Mouse (Mus musculus): ENCODE data around the gene Tmem94. TPM values are rescaled to one million over a fixed set of nuclear protein-coding genes. Genes with fewer than 3 reads are reported as not detected.
A peak's percentile ranks its signal among the peaks of the same experiment; 100 is the strongest.

The Tmem94 gene
- polyA plus RNA-seq, 1 experiment from 2014 or later, result 20.9 TPM

- peak; percentile 38 for DNase-seq
- 62% methylated on average over 11 of the region's 11 CpGs for WGBS
- Histone ChIP-seq H3K9ac (replicated peaks; ENCODE audit: low read length) (no peak overlapping the region; the same call in 1 of the 2 replicates), H3K9me3 (ENCODE audit: control insufficient read depth, low read length) (no peaks in the 10 kb centered on the region), H3K4me1 (ENCODE audit: control insufficient read depth, insufficient read depth, low read length) (peaks cover 32% of the 10 kb centered on the region), H3K36me3 (ENCODE audit: control insufficient read depth, insufficient read depth, low read length) (peaks cover 32% of the 10 kb centered on the region), H3K4me2 (ENCODE audit: low read length) (peak overlapping the region; percentile 75), H3K27me3 (ENCODE audit: control insufficient read depth, insufficient read depth, low read length) (no peaks in the 10 kb centered on the region), H3K4me3 (replicated peaks; ENCODE audit: low read depth, low read length) (no peak overlapping the region), H3K27ac (replicated peaks; ENCODE audit: low read depth, low read length) (peak overlapping the region; percentile 61)
- no peak for ATAC-seq (ENCODE audit: low FRiP score, low TSS enrichment)
These were observed 42.7 kb downstream of the Tmem94 start for GRCm38 (mm10) chr11:115807971-115808370.

GRCm38 (mm10) chr11:115808696-115809310 lies 43.6 kb downstream of the Tmem94 start:
- WGBS, result 53% methylated on average over 10 of the region's 10 CpGs
- ATAC-seq (ENCODE audit: low FRiP score, low TSS enrichment) (no peak), DNase-seq (peak; percentile 72)
- Histone ChIP-seq H3K9ac (replicated peaks; ENCODE audit: low read length) (0 out of 2 replicates have a peak overlapping the region, but pooled peaks have one; percentile 20), H3K4me3 (replicated peaks; ENCODE audit: low read depth, low read length) (0 out of 2 replicates have a peak overlapping the region, but pooled peaks have one; percentile 2), H3K27ac (replicated peaks; ENCODE audit: low read depth, low read length) (peak overlapping the region; percentile 61), H3K4me2 (ENCODE audit: low read length) (peak overlapping the region; percentile 75), H3K4me1 (ENCODE audit: control insufficient read depth, insufficient read depth, low read length) (peaks cover 33% of the 10 kb centered on the region), H3K9me3 (ENCODE audit: control insufficient read depth, low read length) (no peaks in the 10 kb centered on the region), H3K36me3 (ENCODE audit: control insufficient read depth, insufficient read depth, low read length) (peaks cover 23% of the 10 kb centered on the region), H3K27me3 (ENCODE audit: control insufficient read depth, insufficient read depth, low read length) (no peaks in the 10 kb centered on the region)

GRCm38 (mm10) chr11:115809311-115809781 lies 44.1 kb downstream of the Tmem94 start:
- H3K9ac ChIP-seq (replicated peaks; ENCODE audit: low read length), result no peak overlapping the region

GRCm38 (mm10) chr11:115810377-115810776 lies 45.1 kb downstream of the Tmem94 start:
- H3K4me3 ChIP-seq (replicated peaks; ENCODE audit: low read depth, low read length), result peak overlapping the region; percentile 8
- no peak overlapping the region for H3K9ac ChIP-seq (replicated peaks; ENCODE audit: low read length)
- DNase-seq, result no peak
- no peaks in the 10 kb centered on the region for H3K9me3 ChIP-seq (ENCODE audit: control insufficient read depth, low read length)
- no peak overlapping the region for H3K27ac ChIP-seq (replicated peaks; ENCODE audit: low read depth, low read length)
- ATAC-seq (ENCODE audit: low FRiP score, low TSS enrichment), result no peak
- H3K27me3 ChIP-seq (ENCODE audit: control insufficient read depth, insufficient read depth, low read length), result no peaks in the 10 kb centered on the region
- H3K4me1 ChIP-seq (ENCODE audit: control insufficient read depth, insufficient read depth, low read length), result peaks cover 40% of the 10 kb centered on the region
- whole genome bisulfite sequencing, result 87% methylated on average over 14 of the region's 14 CpGs
- peak overlapping the region; percentile 75 for H3K4me2 ChIP-seq (ENCODE audit: low read length)
- H3K36me3 ChIP-seq (ENCODE audit: control insufficient read depth, insufficient read depth, low read length), result peaks cover 12% of the 10 kb centered on the region

More at GRCm38 (mm10) chr11:115809311-115809781, 44.1 kb downstream of the Tmem94 start:
- Histone ChIP-seq H3K4me2 (ENCODE audit: low read length) (peak overlapping the region; percentile 75), H3K9me3 (ENCODE audit: control insufficient read depth, low read length) (no peaks in the 10 kb centered on the region), H3K4me1 (ENCODE audit: control insufficient read depth, insufficient read depth, low read length) (peaks cover 36% of the 10 kb centered on the region), H3K36me3 (ENCODE audit: control insufficient read depth, insufficient read depth, low read length) (peaks cover 20% of the 10 kb centered on the region), H3K4me3 (replicated peaks; ENCODE audit: low read depth, low read length) (no peak overlapping the region), H3K27me3 (ENCODE audit: control insufficient read depth, insufficient read depth, low read length) (no peaks in the 10 kb centered on the region), H3K27ac (replicated peaks; ENCODE audit: low read depth, low read length) (peak overlapping the region; percentile 38; the same call in 1 of the 2 replicates)
- ATAC-seq (ENCODE audit: low FRiP score, low TSS enrichment) (no peak), DNase-seq (no peak)
- whole genome bisulfite sequencing, result 72% methylated on average over 8 of the region's 8 CpGs

- no peak for DNase-seq
- H3K9me3 ChIP-seq (ENCODE audit: control insufficient read depth, low read length), result no peaks in the 10 kb centered on the region
- no peak overlapping the region for H3K27ac ChIP-seq (replicated peaks; ENCODE audit: low read depth, low read length)
- 84% methylated on average over 20 of the region's 20 CpGs for WGBS
- H3K9ac ChIP-seq (replicated peaks; ENCODE audit: low read length), result no peak overlapping the region
- no peak for ATAC-seq (ENCODE audit: low FRiP score, low TSS enrichment)
- peaks cover 47% of the 10 kb centered on the region for H3K4me1 ChIP-seq (ENCODE audit: control insufficient read depth, insufficient read depth, low read length)
- H3K27me3 ChIP-seq (ENCODE audit: control insufficient read depth, insufficient read depth, low read length), result no peaks in the 10 kb centered on the region
- peak overlapping the region; percentile 94 for H3K4me3 ChIP-seq (replicated peaks; ENCODE audit: low read depth, low read length)
- peak overlapping the region; percentile 75 for H3K4me2 ChIP-seq (ENCODE audit: low read length)
- peaks cover 7% of the 10 kb centered on the region for H3K36me3 ChIP-seq (ENCODE audit: control insufficient read depth, insufficient read depth, low read length)
These were observed 46.3 kb downstream of the Tmem94 start for GRCm38 (mm10) chr11:115811381-115812093.

- no peak for ATAC-seq (ENCODE audit: low FRiP score, low TSS enrichment)
- H3K27me3 ChIP-seq (ENCODE audit: control insufficient read depth, insufficient read depth, low read length), result no peaks in the 10 kb centered on the region
These were observed 46.9 kb downstream of the Tmem94 start for GRCm38 (mm10) chr11:115812095-115812494.

GRCm38 (mm10) chr11:115812533-115813420 lies 47.5 kb downstream of the Tmem94 start:
- peak; percentile 3; the same call in 1 of the 2 replicates for ATAC-seq (ENCODE audit: low FRiP score, low TSS enrichment)
- Histone ChIP-seq H3K9me3 (ENCODE audit: control insufficient read depth, low read length) (no peaks in the 10 kb centered on the region), H3K27ac (replicated peaks; ENCODE audit: low read depth, low read length) (peak overlapping the region; percentile 60), H3K9ac (replicated peaks; ENCODE audit: low read length) (peak overlapping the region; percentile 66), H3K4me2 (ENCODE audit: low read length) (peak overlapping the region; percentile 75), H3K4me1 (ENCODE audit: control insufficient read depth, insufficient read depth, low read length) (peaks cover 43% of the 10 kb centered on the region), H3K27me3 (ENCODE audit: control insufficient read depth, insufficient read depth, low read length) (no peaks in the 10 kb centered on the region), H3K4me3 (replicated peaks; ENCODE audit: low read depth, low read length) (peak overlapping the region; percentile 94), H3K36me3 (ENCODE audit: control insufficient read depth, insufficient read depth, low read length) (peaks cover 13% of the 10 kb centered on the region; the same call in 1 of the 2 replicates)
- peak; percentile 58 for DNase-seq
- WGBS, result 4% methylated on average over 28 of the region's 28 CpGs

More at GRCm38 (mm10) chr11:115812095-115812494, 46.9 kb downstream of the Tmem94 start:
- Histone ChIP-seq H3K9ac (replicated peaks; ENCODE audit: low read length) (0 out of 2 replicates have a peak overlapping the region, but pooled peaks have one; percentile 66), H3K27ac (replicated peaks; ENCODE audit: low read depth, low read length) (no peak overlapping the region), H3K9me3 (ENCODE audit: control insufficient read depth, low read length) (no peaks in the 10 kb centered on the region), H3K36me3 (ENCODE audit: control insufficient read depth, insufficient read depth, low read length) (peaks cover 9% of the 10 kb centered on the region; the same call in 1 of the 2 replicates), H3K4me3 (replicated peaks; ENCODE audit: low read depth, low read length) (peak overlapping the region; percentile 94), H3K4me1 (ENCODE audit: control insufficient read depth, insufficient read depth, low read length) (peaks cover 47% of the 10 kb centered on the region), H3K4me2 (ENCODE audit: low read length) (peak overlapping the region; percentile 75)
- no peak for DNase-seq
- 34% methylated on average over 7 of the region's 7 CpGs for WGBS
